Mouse (Mus musculus) spleen, adult 2 months (tissue): Measurements from ENCODE around the gene Hoxc10. TPM values are rescaled to one million over a fixed set of nuclear protein-coding genes. Genes with fewer than 3 reads are reported as not detected.

Experiments
- DNase-seq, 2 experiments: peaks; one replicate each; pipeline versions ENCODE4 v3.0.0 to v3.0.0-alpha.2; 2012 to 2021; ENCODE audit warnings: low spot score in 2 of 2, low read depth in 1 of 2
- H3K27ac ChIP-seq: fragments of 200-500 bp; 2 replicates; pipeline ENCODE4 v1.5.1; 2012; ENCODE audit warnings: low read length, inconsistent platforms; ENCODE audit not compliant: insufficient read depth
- H3K27me3 ChIP-seq: fragments of 200-500 bp; 2 replicates; pipeline ENCODE4 v1.6.1; 2012; ENCODE audit warnings: mild to moderate bottlenecking, moderate library complexity, low read length, inconsistent platforms; ENCODE audit not compliant: control insufficient read depth, insufficient read depth
- H3K36me3 ChIP-seq: fragments of 200-500 bp; 2 replicates; pipeline ENCODE4 v1.6.1; 2012; ENCODE audit warnings: mild to moderate bottlenecking, low read length, inconsistent platforms; ENCODE audit not compliant: control insufficient read depth, insufficient read depth
- H3K4me1 ChIP-seq: fragments of 200-500 bp; 2 replicates; pipeline ENCODE4 v1.6.1; 2011; ENCODE audit warnings: inconsistent platforms; ENCODE audit not compliant: control insufficient read depth, insufficient read depth, insufficient read length
- H3K4me3 ChIP-seq: fragments of 200-500 bp; 2 replicates; pipeline ENCODE4 v1.5.1; 2011; ENCODE audit warnings: mild to moderate bottlenecking, inconsistent platforms; ENCODE audit not compliant: insufficient read depth, insufficient read length; ENCODE audit errors: extremely low read depth
- CTCF ChIP-seq: fragments of 200-500 bp; IDR thresholded peaks from 2 replicates; pipeline ENCODE4 v1.5.1; 2011; ENCODE audit warnings: mild to moderate bottlenecking, inconsistent platforms; ENCODE audit not compliant: insufficient read depth, insufficient read length, insufficient replicate concordance; ENCODE audit errors: extremely low read depth
- POLR2A ChIP-seq: fragments of 200-500 bp; IDR thresholded peaks from 2 replicates; pipeline ENCODE4 v1.6.1; 2011; ENCODE audit warnings: low read depth, low read length, inconsistent platforms
- WGBS: fragments of 180-500 bp; shearing (Covaris S2); methylation state at CpG from one replicate; pipeline ENCODE4 v1.1.7; 2018; 5-methylcytosine and 5-hydroxymethylcytosine counted together
- polyA plus RNA-seq: library from polyadenylated mRNA; depleted of rRNA; stranded (reverse); fragments of >200 nt; gene quantifications from 2 replicates; pipeline ENCODE4 v1.2.3, GENCODE M21; 2012

Hoxc10 gene
- polyA plus RNA-seq, 1 experiment = not detected

DNA sequence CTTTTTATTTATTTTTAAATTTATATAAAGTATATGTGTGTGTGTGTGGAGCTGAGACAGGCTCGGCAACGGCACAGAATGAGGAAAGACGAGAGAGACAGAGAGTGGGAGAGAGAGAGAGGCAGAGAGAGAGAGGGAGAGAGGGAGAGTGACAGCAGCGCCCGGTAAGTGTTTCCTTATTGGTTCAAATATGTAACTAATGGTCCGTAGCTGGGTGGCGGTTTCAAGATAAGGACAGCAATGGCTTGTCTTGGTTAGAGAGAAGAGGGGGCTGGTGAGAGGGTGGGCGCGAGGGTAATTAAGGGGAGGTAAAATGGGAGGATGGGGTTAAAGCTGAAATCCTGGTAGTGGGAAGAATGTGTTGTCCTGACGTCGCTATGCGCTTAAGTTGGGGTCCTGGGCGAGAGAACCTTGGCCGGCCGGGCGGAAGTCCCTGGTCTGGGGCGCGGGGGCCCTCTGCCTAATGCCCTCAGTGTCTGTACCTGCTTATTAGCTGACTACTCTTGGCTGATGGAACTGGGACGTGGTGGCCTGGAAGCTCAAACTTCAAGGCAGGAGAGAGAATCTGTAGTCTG, 32.1 kb downstream of the Hoxc10 start:
- Histone ChIP-seq H3K27ac (no peak overlapping the region), H3K4me1 (no peaks in the 10 kb centered on the region; the same call in 1 of the 2 replicates), H3K36me3 (no peaks in the 10 kb centered on the region), H3K27me3 (peaks cover 45% of the 10 kb centered on the region), H3K4me3 (peak overlapping the region; percentile 44; the same call in 1 of the 2 replicates)
- no peak for TF ChIP-seq POLR2A
- no peak for TF ChIP-seq CTCF
- 5% methylated on average over 19 of the region's 19 CpGs for WGBS
- no peak for DNase-seq

- H3K4me3 ChIP-seq = peak overlapping the region; percentile 44
- DNase-seq = peak in 1 of 2 experiments; percentile 50
- no peaks in the 10 kb centered on the region; the same call in 1 of the 2 replicates for H3K4me1 ChIP-seq
- no peak overlapping the region for H3K27ac ChIP-seq
- H3K36me3 ChIP-seq = no peaks in the 10 kb centered on the region
- H3K27me3 ChIP-seq = peaks cover 46% of the 10 kb centered on the region
- no peak for TF ChIP-seq POLR2A
- 4% methylated on average over 33 of the region's 33 CpGs for WGBS
These were observed 32.7 kb downstream of the Hoxc10 start for GRCm38 (mm10) chr15:102999183-102999831.

GRCm38 (mm10) chr15:102999955-103000354, 33.4 kb downstream of the Hoxc10 start:
- TF ChIP-seq CTCF (no peak), POLR2A (no peak)
- no peak overlapping the region for H3K4me3 ChIP-seq
- DNase-seq = no peak
- peaks cover 46% of the 10 kb centered on the region for H3K27me3 ChIP-seq
- no peaks in the 10 kb centered on the region; the same call in 1 of the 2 replicates for H3K4me1 ChIP-seq
- H3K36me3 ChIP-seq = no peaks in the 10 kb centered on the region
- WGBS = 32% methylated on average over 11 of the region's 11 CpGs
- no peak overlapping the region for H3K27ac ChIP-seq

- H3K27me3 ChIP-seq = peaks cover 42% of the 10 kb centered on the region
- H3K27ac ChIP-seq = no peak overlapping the region
- TF ChIP-seq CTCF (no peak), POLR2A (no peak)
These were observed 33.9 kb downstream of the Hoxc10 start for GRCm38 (mm10) chr15:103000501-103000901.

GRCm38 (mm10) chr15:103001370-103001769, 34.8 kb downstream of the Hoxc10 start:
- TF ChIP-seq POLR2A (no peak), CTCF (no peak)
- Histone ChIP-seq H3K4me3 (no peak overlapping the region), H3K27me3 (peaks cover 45% of the 10 kb centered on the region), H3K4me1 (no peaks in the 10 kb centered on the region; the same call in 1 of the 2 replicates), H3K27ac (no peak overlapping the region), H3K36me3 (no peaks in the 10 kb centered on the region)
- no peak for DNase-seq
- 81% methylated on average over 2 of the region's 2 CpGs for WGBS

More at GRCm38 (mm10) chr15:103000501-103000901, 33.9 kb downstream of the Hoxc10 start:
- 24% methylated on average over 24 of the region's 24 CpGs for WGBS
- Histone ChIP-seq H3K4me1 (no peaks in the 10 kb centered on the region; the same call in 1 of the 2 replicates), H3K4me3 (no peak overlapping the region), H3K36me3 (no peaks in the 10 kb centered on the region)
- no peak for DNase-seq

GRCm38 (mm10) chr15:103002156-103002555, 35.6 kb downstream of the Hoxc10 start:
- no peak for DNase-seq
- TF ChIP-seq CTCF = no peak
- TF ChIP-seq POLR2A = no peak
- peaks cover 43% of the 10 kb centered on the region for H3K27me3 ChIP-seq
- H3K4me1 ChIP-seq = no peaks in the 10 kb centered on the region; the same call in 1 of the 2 replicates
- no peaks in the 10 kb centered on the region for H3K36me3 ChIP-seq
- no peak overlapping the region for H3K27ac ChIP-seq
- H3K4me3 ChIP-seq = no peak overlapping the region
- 68% methylated on average over 4 of the region's 4 CpGs for WGBS
